In the genomic region with DNA sequence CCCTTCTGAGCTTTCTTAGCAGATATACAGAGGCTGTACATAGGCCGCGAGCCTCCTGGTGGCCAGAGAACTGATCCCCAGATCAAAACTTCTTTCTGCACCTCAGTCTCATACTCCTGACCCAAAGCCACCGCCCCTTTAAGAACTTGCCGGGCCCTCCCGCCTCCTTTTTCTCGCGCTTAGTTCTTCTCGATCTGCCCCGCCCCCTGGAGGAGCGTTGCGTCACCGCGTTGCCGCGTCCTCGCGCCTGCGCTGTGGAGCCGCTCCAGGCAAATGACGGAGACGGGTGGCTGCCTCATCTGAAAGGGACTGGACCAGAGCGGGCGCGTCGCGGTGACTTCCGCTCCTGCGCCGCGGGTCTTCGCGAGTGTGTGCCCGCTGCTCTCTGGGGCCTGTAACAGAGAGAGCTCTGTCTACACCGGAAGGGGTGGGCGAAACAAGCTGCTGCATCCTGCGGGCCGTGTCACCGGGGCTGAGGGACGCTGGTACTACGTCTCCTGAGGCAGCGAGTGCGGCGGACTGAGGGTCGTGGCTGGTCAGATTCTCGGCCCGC, we compare ENCODE assay signal across 8 mouse cellular contexts. TPM values are rescaled to one million over a fixed set of nuclear protein-coding genes. Genes with fewer than 3 reads are reported as not detected.
DNase-seq lines count a peak whose midpoint lies in the region; ATAC-seq lines count a peak whose summit lies in the region.

A gene (plus strand): TSS at position 248 of the 553 bp plus-strand sequence.

- peak; percentile 96 for ATAC-seq in inflammation-experienced regulatory T-cells, adult 6 months
- peak; percentile 98 for ATAC-seq in megakaryocyte-erythroid progenitor cell, adult 5-6 weeks (replicated peaks; ENCODE audit: low FRiP score, low TSS enrichment, poor library complexity, severe bottlenecking)

- DNase-seq in adrenal gland, adult (ENCODE audit: inconsistent age in 2 of 2, low spot score in 1 of 2), result peak; percentile 99
- peak; percentile 100 for DNase-seq in embryo, embryonic 10.5 days (ENCODE audit: low spot score)
- DNase-seq in gastrocnemius, postnatal 14 days, result peak; percentile 99
- peak; percentile 98 to 99 for DNase-seq in left cerebral cortex, postnatal 10 days (ENCODE audit: extremely low spot score in 1 of 2, low spot score in 2 of 2)
- DNase-seq in right cerebral cortex, postnatal 25 days, result peak; percentile 99
- peak; percentile 98 to 99 for DNase-seq in urinary bladder, postnatal 4 days (ENCODE audit: low spot score in 2 of 2)

- intact Hi-C loops in gastrocnemius, postnatal 14 days (cut with DNase I; ENCODE audit: low total_unique reads), result loop anchor here (2.0 kb wide), 1 partner anchor 104 kb away; a partner anchor contains a TSS
- intact Hi-C loops in left cerebral cortex, postnatal 10 days (cut with DNase I), result loop anchor here (5.0 kb wide), 1 partner anchor 176 kb away; no protein-coding TSS in a partner anchor

RNA-seq across cellular contexts. Expression of the gene that starts here (rescaled TPM):
- 1 to 10 TPM; 3.2 to 3.6 TPM for total RNA-seq in gastrocnemius, postnatal 14 days (2021)
- 10 to 100 TPM in 2 of 3 experiments, 1 to 10 TPM in 1; 9.7 to 32.4 (median 26.8) TPM for polyA plus RNA-seq in inflammation-experienced regulatory T-cells, adult 6 months (2017; shearing (Covaris generic))
- 10 to 100 TPM in 1 of 2 experiments, 1 to 10 TPM in 1; 8.7 to 10.2 TPM for total RNA-seq in left cerebral cortex, postnatal 10 days (2021)
- total RNA-seq in megakaryocyte-erythroid progenitor cell, adult 5-6 weeks (2014; fragmentation: Nextera tagmentation), result 9.5 and 13.2 TPM in 2 replicates
- total RNA-seq in megakaryocyte-erythroid progenitor cell, adult 5-6 weeks (2017), result 4.9 and 6.2 TPM in 2 replicates

Comparison
In these comparisons a context has a peak if more than half of its experiments do, and no peak if none do; other contexts are left out.
1. Peak in every context shown above with its lines: DNase-seq and ATAC-seq.